Mouse (Mus musculus): ENCODE results near the gene Neil1. TPM values are rescaled to one million over a fixed set of nuclear protein-coding genes. Genes with fewer than 3 reads are reported as not detected.
A peak's percentile ranks its signal among the peaks of the same experiment; 100 is the strongest.

Neil1 gene
- total RNA-seq (2022) = 10 to 100 TPM in 2 of 4 experiments, 1 to 10 TPM in 2; 7.9 to 11.9 (median 9.5) TPM

DNA sequence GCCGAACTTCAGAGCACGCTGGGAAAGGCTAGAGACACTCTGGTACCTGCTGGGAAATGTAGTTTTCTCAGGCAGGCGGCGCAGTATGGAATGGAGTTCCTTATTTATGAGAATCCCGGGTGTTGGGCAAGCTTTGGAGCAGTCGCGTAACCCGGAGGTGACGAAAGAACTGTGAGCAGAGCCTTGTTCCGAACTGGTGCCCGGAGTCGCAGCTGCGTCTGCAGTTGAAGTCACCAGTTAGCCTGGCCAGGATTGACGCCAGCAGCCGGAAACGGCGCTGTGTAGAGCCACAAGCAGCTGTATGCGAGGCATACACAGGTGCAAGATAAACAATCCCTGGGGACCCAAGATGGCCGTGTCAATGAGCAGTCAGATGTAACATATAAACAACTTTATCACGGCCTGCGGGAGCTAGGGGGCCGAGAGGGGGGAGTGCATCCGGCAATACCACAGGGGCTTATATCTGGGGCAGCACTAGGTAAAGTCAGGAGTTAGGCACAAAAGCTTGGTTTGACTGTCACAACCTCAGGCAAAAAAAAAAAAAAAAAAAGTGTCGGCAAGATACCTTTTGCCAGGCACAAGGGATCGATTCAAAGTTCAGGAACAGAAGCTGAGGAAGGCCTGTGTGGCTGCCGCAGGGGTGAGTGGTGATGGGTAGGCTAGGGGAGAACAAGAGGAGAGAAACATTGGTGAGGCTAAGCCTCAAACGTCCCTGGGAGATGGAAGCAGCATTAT is at the start of gene Neil1:
Neil1 (minus strand) TSS at position 162 of the 735 bp plus-strand sequence.
- DNase-seq (ENCODE audit: low spot score in 2 of 2) = peak; percentile 71 to 95

GRCm38 (mm10) chr9:57197414-57197813 is 49.3 kb upstream of the Neil1 start:
- no peak for DNase-seq (ENCODE audit: low spot score in 2 of 2)

GRCm38 (mm10) chr9:57196708-57197107 is 48.6 kb upstream of the Neil1 start:
- DNase-seq (ENCODE audit: low spot score in 2 of 2) = no peak

DNA sequence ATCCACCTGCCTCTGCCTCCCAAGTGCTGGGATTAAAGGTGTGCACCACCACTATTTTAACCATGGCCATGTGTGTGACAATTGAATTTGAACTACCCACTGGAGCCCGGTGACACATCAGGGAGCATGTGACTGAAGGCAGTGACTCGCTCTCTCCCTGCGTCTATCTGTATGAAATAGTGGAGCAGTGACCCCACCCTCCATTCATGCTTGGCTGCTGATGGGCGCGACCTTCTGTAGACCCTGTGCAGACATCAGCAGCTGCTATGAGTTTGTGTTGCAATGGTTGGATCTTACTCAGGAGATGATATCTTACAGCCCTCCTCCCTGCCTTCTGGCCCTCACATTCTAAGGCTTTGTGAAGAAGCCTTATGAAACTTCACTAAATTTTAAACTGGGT is 20.3 kb upstream of the Neil1 start:
- no peak for DNase-seq (ENCODE audit: low spot score in 2 of 2)

DNA sequence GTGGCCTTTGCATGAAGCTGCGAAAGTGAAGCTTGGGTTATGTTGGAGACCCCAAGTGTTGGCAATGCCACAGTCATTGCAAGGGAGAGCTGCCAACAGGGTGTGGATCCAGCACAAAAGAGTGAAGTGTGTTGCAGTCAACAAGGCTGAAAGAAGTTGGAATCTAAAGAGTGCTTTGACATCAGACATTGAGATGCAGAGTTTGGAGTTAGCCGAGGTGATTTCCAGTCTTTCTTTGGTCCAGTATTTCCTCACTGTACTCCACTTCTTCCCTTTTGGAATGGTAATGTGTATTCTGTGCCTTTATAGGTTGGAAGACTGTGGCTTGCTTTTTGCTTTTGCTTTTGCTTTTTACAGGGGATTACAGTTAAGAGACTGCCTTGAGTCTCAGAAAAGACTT is 18.1 kb upstream of the Neil1 start:
- no peak for DNase-seq (ENCODE audit: low spot score in 2 of 2)

DNA sequence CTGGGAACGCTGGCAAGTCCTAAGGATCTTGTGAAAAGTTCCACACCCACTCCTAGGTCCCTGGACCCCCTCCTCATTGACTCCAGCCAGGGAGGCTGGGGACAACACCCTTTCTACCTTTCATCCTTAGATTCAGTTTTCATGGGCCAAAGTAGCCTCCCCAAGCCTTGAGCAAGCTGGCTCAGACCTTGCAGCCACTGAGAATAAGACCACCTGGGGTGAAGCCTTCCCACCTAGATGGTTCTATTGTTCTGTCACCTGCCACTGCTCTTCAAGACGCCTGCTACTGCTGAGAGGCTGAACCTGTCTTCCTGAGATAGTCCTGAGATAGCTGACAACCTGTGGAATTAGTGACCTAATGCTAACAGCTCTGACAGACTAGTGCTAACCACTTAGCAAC is 15.0 kb upstream of the Neil1 start:
- no peak for DNase-seq (ENCODE audit: low spot score in 2 of 2)

- DNase-seq (ENCODE audit: low spot score in 2 of 2) = no peak
These were observed 14.4 kb upstream of the Neil1 start for GRCm38 (mm10) chr9:57162496-57162895.

DNA sequence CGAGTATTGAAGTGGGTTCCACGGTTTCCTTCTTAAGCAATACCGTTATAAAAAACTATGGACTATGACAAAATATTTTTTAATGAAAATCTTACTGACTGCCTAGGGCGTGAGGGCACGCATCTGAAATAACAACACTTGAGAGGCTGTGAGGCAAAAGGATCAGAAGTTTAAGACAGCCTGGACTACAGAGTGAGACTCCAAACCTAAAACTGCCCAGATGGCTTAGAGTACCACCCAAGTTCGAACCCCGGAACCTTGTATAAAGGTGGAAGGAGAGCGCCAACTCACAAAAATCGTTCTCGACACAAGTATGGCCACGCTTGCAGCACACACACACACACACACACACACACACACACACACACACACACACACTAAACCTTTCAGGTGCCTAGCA is 10.4 kb upstream of the Neil1 start:
- DNase-seq (ENCODE audit: low spot score in 2 of 2) = no peak

- peak; percentile 64 to 96 for DNase-seq (ENCODE audit: low spot score in 2 of 2)
These were observed 9.9 kb upstream of the Neil1 start, which contains the start of gene Commd4 for GRCm38 (mm10) chr9:57158013-57158470. Gene Commd4 (minus strand): TSS chr9:57158331.

DNA sequence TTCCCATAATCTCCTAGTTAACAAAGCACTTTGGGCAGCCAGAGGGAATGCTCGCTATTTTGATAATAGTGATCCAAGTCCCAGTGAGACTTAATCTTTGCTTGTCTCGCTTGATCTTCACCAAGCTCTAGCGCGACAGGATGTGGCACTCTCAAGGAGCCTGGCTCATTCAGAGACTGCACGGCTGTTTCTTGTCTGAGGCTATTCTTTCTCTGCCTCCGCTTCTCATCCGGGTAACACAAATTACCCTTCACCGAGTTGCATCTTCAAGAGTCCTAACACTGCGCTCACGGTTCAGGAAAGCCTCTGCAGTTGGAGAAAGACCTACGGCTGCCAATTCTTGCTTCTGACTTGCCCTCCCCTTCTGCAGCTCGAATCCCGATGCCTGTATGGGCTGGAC is 9.4 kb upstream of the Neil1 start:
- no peak for DNase-seq (ENCODE audit: low spot score in 2 of 2)

- DNase-seq (ENCODE audit: low spot score in 2 of 2) = no peak
These were observed 8.7 kb upstream of the Neil1 start for GRCm38 (mm10) chr9:57156823-57157222.

GRCm38 (mm10) chr9:57156383-57156782 is 8.3 kb upstream of the Neil1 start:
- no peak for DNase-seq (ENCODE audit: low spot score in 2 of 2)

GRCm38 (mm10) chr9:57152331-57152730 is 4.2 kb upstream of the Neil1 start:
- no peak for DNase-seq (ENCODE audit: low spot score in 2 of 2)

GRCm38 (mm10) chr9:57150192-57150591 is 2.1 kb upstream of the Neil1 start:
- no peak for DNase-seq (ENCODE audit: low spot score in 2 of 2)

DNA sequence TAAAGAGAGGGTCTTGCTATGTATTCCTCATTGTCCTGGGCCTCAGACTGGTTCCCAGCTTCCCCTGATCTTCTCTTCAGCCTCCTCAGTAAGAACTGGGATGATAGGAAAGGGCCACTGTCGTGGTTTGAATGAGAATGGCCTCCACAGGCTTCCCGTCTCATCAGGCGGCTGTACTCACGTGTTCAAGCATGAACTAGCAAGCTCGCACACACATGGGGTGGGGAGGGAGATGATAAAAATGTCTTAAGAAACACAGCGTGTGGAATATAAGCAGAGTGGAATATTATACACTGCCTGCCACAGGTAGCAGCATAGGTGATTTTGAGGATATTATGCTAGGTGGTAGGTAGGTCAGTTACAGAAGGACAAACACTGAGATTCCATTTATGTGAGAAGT is 916 bp upstream of the Neil1 start:
- DNase-seq (ENCODE audit: low spot score in 2 of 2) = no peak

GRCm38 (mm10) chr9:57147205-57148143 is 631 bp downstream of the Neil1 start:
- DNase-seq (ENCODE audit: low spot score in 2 of 2) = peak in 1 of 2 experiments; percentile 32

DNA sequence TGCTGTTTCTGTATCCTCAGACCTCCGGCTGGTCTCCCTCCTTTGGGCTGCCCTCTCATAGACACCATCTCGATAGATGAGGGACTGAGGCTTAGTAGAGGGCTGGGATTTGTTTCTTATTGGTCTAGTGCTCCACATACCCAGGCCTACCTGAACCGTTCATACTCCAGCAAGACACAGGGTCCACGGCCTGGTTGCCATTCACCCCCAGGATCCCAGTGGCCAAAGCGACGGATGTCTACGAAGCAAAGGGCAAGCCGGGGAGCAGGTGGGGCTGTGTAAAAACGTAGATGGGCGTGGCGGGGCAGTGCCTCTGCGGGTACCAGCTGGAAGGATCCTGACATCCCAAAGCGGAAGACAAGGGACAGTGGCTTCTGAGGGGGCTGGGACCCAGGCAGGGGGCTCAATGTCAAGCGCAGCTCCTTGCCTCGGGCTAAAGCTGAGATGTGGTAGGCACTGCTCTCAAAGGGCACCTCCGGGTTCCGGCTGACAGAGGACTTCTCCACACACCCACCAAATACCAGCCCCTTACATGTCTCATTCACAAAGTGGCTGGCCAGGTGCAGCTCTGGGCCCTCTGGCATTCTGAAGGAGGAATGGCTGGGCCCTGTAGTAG is 1.5 kb downstream of the Neil1 start:
- no peak for DNase-seq (ENCODE audit: low spot score in 2 of 2)

DNA sequence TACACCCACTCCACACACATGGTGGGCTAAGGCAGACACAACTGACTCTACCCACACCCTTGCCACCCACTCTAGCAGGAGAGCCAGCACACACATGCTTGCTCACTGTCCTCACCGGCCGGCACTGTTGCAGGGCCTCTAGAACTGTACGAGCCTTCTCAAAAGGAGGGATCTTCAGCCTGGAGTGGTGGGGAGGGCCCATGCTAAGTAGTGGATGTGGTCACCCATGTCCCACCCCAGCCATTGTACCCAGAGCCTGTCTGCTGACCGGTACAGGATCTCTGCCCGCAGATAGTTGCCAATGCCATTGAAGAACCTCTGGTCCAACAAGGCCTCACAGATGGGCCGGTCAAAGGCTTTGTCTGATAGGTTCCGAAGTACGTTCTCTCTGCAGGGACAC is 3.3 kb downstream of the Neil1 start:
- DNase-seq (ENCODE audit: low spot score in 2 of 2) = no peak

DNA sequence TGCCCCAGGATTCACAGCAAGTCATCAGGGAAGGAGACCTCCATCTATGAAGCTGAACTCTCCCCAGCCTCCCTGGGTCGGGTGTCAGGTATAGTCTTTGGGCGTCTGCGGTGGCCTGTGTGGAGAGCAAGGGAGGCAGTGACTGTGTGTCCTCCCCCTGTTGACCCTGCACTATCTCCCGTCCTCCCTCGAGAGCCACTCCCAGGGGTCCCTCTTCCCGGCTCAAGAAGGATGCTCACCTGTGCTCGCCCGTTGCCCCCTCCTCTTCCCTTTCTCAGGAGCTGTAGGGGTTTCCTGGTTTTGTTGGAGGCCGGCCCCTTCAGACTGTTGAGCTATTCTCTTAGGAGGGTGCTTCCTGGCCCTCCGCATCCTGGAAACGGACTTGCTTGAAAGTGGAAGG is 4.9 kb downstream of the Neil1 start:
- no peak for DNase-seq (ENCODE audit: low spot score in 2 of 2)

DNA sequence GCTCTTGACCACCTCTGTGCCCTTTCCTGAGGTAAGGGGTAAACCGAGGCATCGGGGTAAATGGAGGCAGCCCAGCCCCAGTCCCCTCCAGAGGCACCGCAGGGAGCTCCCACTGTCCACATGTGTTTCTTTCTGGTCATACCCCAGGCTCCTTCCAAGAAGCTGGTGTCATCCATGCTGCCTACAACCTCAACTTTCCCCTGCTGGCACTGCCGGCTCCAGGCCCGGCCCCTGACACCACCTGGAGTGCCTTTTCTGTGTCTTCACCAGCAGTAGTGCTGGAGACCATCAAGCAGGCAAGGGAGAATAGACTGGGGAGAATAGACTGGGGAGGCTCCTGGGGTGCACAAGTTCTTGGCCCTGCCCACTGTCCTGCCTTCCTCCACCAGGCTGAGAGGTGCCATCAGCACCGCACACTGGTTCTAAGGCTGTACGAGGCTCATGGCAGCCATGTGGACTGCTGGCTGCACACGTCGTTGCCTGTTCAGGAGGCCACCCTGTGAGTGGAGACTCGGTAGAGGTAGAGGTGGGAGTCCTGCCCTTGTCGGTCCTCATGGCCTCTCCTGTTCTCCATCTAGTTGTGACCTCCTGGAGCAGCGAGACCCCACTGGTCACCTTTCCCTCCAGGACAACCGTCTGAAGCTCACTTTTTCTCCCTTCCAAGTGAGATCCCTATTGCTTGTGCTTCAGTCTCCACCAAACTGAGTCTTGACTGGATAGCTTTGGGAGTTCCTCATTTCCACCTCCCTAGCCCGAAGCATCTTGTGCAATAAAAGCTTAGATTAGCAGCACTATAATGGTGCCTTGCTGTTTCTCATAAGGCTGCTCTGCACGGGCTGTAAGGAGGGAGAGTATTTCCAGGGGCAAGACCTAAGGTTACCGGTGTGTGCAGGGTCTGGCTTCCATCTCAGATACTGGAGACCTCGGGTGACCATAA is 6.4 kb downstream of the Neil1 start:
- DNase-seq (ENCODE audit: low spot score in 2 of 2) = no peak

GRCm38 (mm10) chr9:57139571-57139970 is 8.5 kb downstream of the Neil1 start:
- no peak for DNase-seq (ENCODE audit: low spot score in 2 of 2)

Data from left cerebral cortex, adult 8-10 months (tissue).